Mouse (Mus musculus) thymus, adult 2 months (tissue): ENCODE results near the gene Tstd2.

Experiments
- CTCF ChIP-seq: fragments of 200-500 bp; IDR thresholded peaks from 2 replicates; pipeline ENCODE4 v1.5.1; 2012; ENCODE audit warnings: mild to moderate bottlenecking, control low read depth, low read length, moderate library complexity, borderline replicate concordance; ENCODE audit not compliant: control insufficient read depth, poor library complexity, insufficient read depth; ENCODE audit errors: extremely low read depth
- POLR2A ChIP-seq: fragments of 200-500 bp; IDR thresholded peaks from 2 replicates; pipeline ENCODE4 v1.6.1; 2012; ENCODE audit warnings: mild to moderate bottlenecking, low read length, control low read depth, moderate library complexity; ENCODE audit not compliant: control insufficient read depth, poor library complexity, insufficient read depth; ENCODE audit errors: extremely low read depth

DNA sequence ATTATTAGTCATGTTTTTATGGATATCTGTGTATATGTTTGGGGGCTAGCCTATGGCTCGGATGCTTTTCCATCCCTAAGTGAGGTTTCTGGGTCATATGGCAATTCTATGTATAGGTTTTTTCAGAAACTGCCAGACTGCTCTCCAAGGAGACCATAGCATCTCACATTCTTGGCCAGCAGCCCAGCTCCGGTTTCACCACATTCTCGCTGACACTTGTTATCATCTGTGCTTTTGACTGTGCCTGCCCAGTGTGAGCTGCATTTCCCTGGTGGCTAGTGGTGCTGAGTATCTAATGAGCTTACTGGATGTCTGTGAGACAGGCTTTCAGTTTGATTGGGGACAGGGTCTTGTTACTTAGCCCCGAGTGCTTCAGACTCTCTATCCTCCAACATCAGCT, 64.8 kb downstream of the Tstd2 start:
- no peak for TF ChIP-seq POLR2A
- TF ChIP-seq CTCF = no peak
